Mouse (Mus musculus) frontal cortex, adult (tissue): ENCODE measurements at regions not wholly inside any gene's neighbourhood (a gene's known extent, or its start where the extent isn't known, plus 50 kb on each side); places are given as distances from the start of the nearest gene placed in this dataset.
"Not testable (repeated sequence)": the region's sequence is repeated elsewhere in the genome, so short reads cannot be mapped to it uniquely, and the experiment has no call there.

Experiments
- ATAC-seq: cut with Nextera tagmentation; 2 replicates; pipeline ENCODE4 v1.9.2; 2017; ENCODE audit warnings: mild to moderate bottlenecking, moderate library complexity, mixed read lengths; ENCODE audit not compliant: low TSS enrichment

- ATAC-seq: not testable (repeated sequence)
These were observed 188.2 kb upstream of the Asap2 start for GRCm38 (mm10) chr12:20802027-20802426.

GRCm38 (mm10) chr12:20805466-20805865 is 184.8 kb upstream of the Asap2 start:
- ATAC-seq: not testable (repeated sequence)

GRCm38 (mm10) chr12:20806681-20807080 is 183.6 kb upstream of the Asap2 start:
- no peak for ATAC-seq

- not testable (repeated sequence) for ATAC-seq
These were observed 176.4 kb upstream of the Asap2 start for GRCm38 (mm10) chr12:20813836-20814235.

GRCm38 (mm10) chr12:20815121-20815520 is 175.1 kb upstream of the Asap2 start:
- not testable (repeated sequence) for ATAC-seq

GRCm38 (mm10) chr12:20815599-20815998 is 174.7 kb upstream of the Asap2 start:
- no peak for ATAC-seq

- not testable (repeated sequence) for ATAC-seq
These were observed 146.5 kb upstream of the Asap2 start for GRCm38 (mm10) chr12:20843661-20844320.

- ATAC-seq: not testable (repeated sequence)
These were observed 145.4 kb upstream of the Asap2 start for GRCm38 (mm10) chr12:20844873-20845272.

- no peak for ATAC-seq
These were observed 145.0 kb upstream of the Asap2 start for GRCm38 (mm10) chr12:20845297-20845696.

GRCm38 (mm10) chr12:20884104-20884503 is 106.2 kb upstream of the Asap2 start:
- ATAC-seq: not testable (repeated sequence)

GRCm38 (mm10) chr12:20920653-20921397 is 69.4 kb upstream of the Asap2 start:
- peak; percentile 93 for ATAC-seq

- not testable (repeated sequence) for ATAC-seq
These were observed 68.7 kb upstream of the Asap2 start for GRCm38 (mm10) chr12:20921398-20922023.

GRCm38 (mm10) chr12:20928966-20929365 is 61.3 kb upstream of the Asap2 start:
- not testable (repeated sequence) for ATAC-seq
